Mouse (Mus musculus) embryonic facial prominence, embryonic 15.5 days (tissue): ENCODE data around the gene Scgb2b24. TPM values are rescaled to one million over a fixed set of nuclear protein-coding genes. Genes with fewer than 3 reads are reported as not detected.

ENCODE experiments used
- ATAC-seq: fragments of 200-750 bp; cut with Nextera tagmentation; 2 replicates; pipeline ENCODE4 v1.8.0; 2017; ENCODE audit warnings: low read depth, moderate TSS enrichment; ENCODE audit not compliant: insufficient number of reproducible peaks, low FRiP score, low TSS enrichment
- H3K27ac ChIP-seq: fragments of 300-500 bp; sonication (generic); replicated peaks from 2 replicates; pipeline ENCODE4 v1.5.1; 2015; ENCODE audit warnings: mild to moderate bottlenecking, inconsistent platforms
- H3K27me3 ChIP-seq: fragments of 300-500 bp; sonication (generic); 2 replicates; pipeline ENCODE4 v1.6.1; 2015; ENCODE audit warnings: inconsistent platforms
- H3K36me3 ChIP-seq: fragments of 300-500 bp; sonication (generic); 2 replicates; pipeline ENCODE4 v1.6.1; 2015; ENCODE audit warnings: mild to moderate bottlenecking, inconsistent platforms
- H3K4me1 ChIP-seq: fragments of 300-500 bp; sonication (generic); 2 replicates; pipeline ENCODE4 v1.6.1; 2015; ENCODE audit warnings: inconsistent platforms
- H3K4me2 ChIP-seq: fragments of 300-500 bp; sonication (generic); replicated peaks from 2 replicates; pipeline ENCODE4 v1.6.1; 2015; ENCODE audit warnings: mild to moderate bottlenecking, inconsistent platforms
- H3K4me3 ChIP-seq: fragments of 300-500 bp; sonication (generic); replicated peaks from 2 replicates; pipeline ENCODE4 v1.5.1; 2015; ENCODE audit warnings: mild to moderate bottlenecking, inconsistent platforms
- H3K9ac ChIP-seq: fragments of 300-500 bp; sonication (generic); 2 replicates; pipeline ENCODE4 v1.6.1; 2015; ENCODE audit warnings: inconsistent platforms
- H3K9me3 ChIP-seq: fragments of 300-500 bp; sonication (generic); replicated peaks from 2 replicates; pipeline ENCODE4 v1.6.1; 2016; ENCODE audit warnings: inconsistent platforms
- WGBS: fragments of 180-500 bp; shearing (Covaris S2); methylation state at CpG from one replicate; pipeline ENCODE4 v1.1.7; 2015; 5-methylcytosine and 5-hydroxymethylcytosine counted together
- polyA plus RNA-seq: library from polyadenylated mRNA; unstranded; fragments of >200 nt; fragmentation: Nextera tagmentation; extraction: Ambion mirVana; gene quantifications from 2 replicates; pipeline ENCODE4 v1.2.1, GENCODE M21; 2015

The Scgb2b24 gene
- not detected in 2 replicates for polyA plus RNA-seq

DNA sequence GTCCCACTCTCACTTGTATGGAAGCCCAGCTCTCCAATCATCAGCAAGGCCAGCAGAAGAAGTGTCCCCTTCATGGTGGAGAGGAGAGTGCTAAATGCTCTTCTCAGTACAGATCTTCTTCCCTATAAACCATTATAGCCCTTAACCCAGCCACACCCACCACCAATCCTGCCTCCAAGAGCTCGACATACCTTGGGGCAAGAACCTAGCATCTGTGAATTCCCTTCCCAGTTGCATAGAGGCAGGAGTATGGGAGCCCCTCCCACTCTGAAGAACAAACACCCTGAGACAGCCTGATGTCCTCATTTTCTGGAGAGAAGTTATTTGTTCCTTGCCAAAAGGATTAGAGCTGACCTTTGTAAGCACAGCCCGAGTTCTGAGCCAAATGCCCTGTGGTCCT is at the start of gene Scgb2b24:
TSS of gene Scgb2b24 (minus strand) at position 101 of the 400 bp plus-strand sequence.
- Histone ChIP-seq H3K9ac (no peak within 1 kb of the TSS), H3K4me3 (no peak within 1 kb of the TSS), H3K27ac (no peak within 1 kb of the TSS), H3K4me2 (no peak within 1 kb of the TSS), H3K36me3 (no peaks in the 10 kb centered on the region), H3K27me3 (no peaks in the 10 kb centered on the region), H3K4me1 (no peaks in the 10 kb centered on the region), H3K9me3 (peaks cover 18% of the 10 kb centered on the region; the same call in 1 of the 2 replicates)
- WGBS = 73% methylated on average over 2 of the region's 2 CpGs
- ATAC-seq = no peak

DNA sequence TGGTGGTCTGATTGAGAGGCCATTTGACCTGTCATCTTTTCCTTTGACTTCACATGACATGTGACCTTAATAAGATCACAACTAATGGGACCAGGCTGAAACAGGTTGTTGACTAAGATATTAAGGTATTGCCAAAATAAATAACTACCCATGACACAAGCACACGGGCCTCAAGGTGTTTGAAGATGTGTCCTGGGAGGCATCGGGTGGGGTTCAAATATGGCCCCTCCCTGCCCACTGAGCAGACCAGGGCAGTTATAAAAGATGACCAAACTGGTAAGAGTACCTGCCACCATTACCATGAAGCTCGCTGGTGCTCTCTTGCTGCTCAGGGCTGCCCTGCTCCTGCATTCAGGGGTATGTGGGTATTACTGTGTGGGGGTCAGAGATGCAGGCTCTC is 4.4 kb upstream of the Scgb2b24 start, which contains the start of gene Scgb1b24:
TSS of gene Scgb1b24 (plus strand) at position 301 of the 400 bp plus-strand sequence.
- no peak for ATAC-seq

DNA sequence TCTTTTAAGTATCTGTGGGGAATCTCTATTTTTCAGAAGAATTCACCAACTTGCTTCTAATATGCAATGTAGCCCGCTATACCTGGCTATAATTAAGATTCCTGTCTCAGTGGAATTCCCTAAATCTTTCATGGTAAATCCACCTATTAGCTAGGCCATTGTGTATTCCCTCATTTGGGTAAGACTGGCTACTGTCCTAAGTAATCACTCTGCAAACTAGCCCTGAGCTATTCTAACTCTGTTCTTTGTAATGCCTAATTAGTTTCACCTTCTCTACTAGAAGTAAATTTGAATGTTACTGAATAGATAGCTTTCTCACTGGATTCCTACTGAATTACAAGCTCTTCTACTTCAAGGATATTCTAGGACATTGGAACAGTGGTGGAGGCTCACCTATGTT is 49.2 kb downstream of the Scgb2b24 start:
- WGBS = 14% methylated on average over 1 of the region's 1 CpGs
- H3K4me2 ChIP-seq = no peak overlapping the region
- H3K9me3 ChIP-seq = no peaks in the 10 kb centered on the region
- H3K27ac ChIP-seq = no peak overlapping the region
- H3K36me3 ChIP-seq = no peaks in the 10 kb centered on the region
- H3K9ac ChIP-seq = no peak overlapping the region
- no peak overlapping the region for H3K4me3 ChIP-seq
- no peaks in the 10 kb centered on the region for H3K4me1 ChIP-seq
- ATAC-seq = no peak
- no peaks in the 10 kb centered on the region for H3K27me3 ChIP-seq

More for the DNA sequence above, 4.4 kb upstream of the Scgb2b24 start, which contains the start of gene Scgb1b24:
- 74% methylated on average over 3 of the region's 3 CpGs for WGBS
- Histone ChIP-seq H3K4me3 (no peak within 1 kb of the TSS), H3K27me3 (no peaks in the 10 kb centered on the region), H3K9ac (no peak within 1 kb of the TSS), H3K9me3 (no peaks in the 10 kb centered on the region; the same call in 1 of the 2 replicates), H3K27ac (no peak within 1 kb of the TSS), H3K36me3 (no peaks in the 10 kb centered on the region), H3K4me1 (no peaks in the 10 kb centered on the region), H3K4me2 (no peak within 1 kb of the TSS)

Other genes with a start within 250 kb of the Scgb2b24 start
- gene Scgb2b21, start 218.9 kb downstream of the Scgb2b24 start, polyA plus RNA-seq = not detected in 2 replicates
- not detected in 2 replicates for gene Scgb1b24, start 4.5 kb upstream of the Scgb2b24 start, polyA plus RNA-seq
- not detected in 2 replicates for gene Scgb2b26, start 205.7 kb upstream of the Scgb2b24 start, polyA plus RNA-seq